Mouse (Mus musculus): ENCODE results near the gene Atg9a.
A peak's percentile ranks its signal among the peaks of the same experiment; 100 is the strongest.

Gene Atg9a

DNA sequence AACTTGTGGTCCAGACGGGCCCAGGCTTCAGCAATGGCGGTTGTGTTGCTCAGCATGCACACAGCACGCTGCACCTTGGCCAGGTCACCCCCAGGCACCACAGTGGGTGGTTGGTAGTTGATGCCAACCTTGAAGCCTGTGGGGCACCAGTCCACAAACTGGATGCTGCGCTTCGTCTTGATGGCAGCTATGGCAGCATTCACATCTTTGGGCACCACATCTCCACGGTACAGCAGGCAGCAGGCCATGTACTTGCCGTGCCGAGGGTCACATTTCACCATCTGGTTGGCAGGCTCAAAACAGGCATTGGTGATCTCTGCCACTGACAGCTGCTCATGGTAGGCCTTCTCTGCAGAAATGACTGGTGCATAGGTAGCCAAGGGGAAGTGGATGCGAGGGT is 23.8 kb upstream of the Atg9a start:
- DNase-seq (ENCODE audit: low spot score in 2 of 2), result no peak

- no peak for DNase-seq (ENCODE audit: low spot score in 2 of 2)
These were observed 22.9 kb upstream of the Atg9a start for GRCm38 (mm10) chr1:75214886-75215285.

DNA sequence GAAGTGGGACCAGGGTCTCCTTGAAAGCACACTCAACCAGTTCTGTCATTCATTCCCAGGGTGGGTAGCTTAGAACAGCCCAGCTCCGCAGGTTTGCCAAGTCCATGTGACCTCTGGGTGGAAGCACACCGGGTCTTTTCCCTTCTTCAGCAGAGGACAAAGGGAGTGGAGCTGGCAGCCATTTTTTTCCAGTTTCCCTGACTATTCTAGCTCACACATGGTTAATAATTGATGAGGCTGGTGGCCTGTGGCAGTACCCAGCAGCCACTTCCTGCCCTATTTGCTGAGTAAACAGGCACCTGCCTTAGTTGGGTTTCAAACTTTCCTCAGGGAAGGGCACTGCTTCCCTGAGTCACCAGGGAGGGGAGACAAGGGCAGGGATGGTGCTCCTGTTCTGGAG is 22.4 kb upstream of the Atg9a start:
- DNase-seq (ENCODE audit: low spot score in 2 of 2), result no peak

GRCm38 (mm10) chr1:75213096-75213495 is 21.1 kb upstream of the Atg9a start:
- no peak for DNase-seq (ENCODE audit: low spot score in 2 of 2)

- DNase-seq (ENCODE audit: low spot score in 2 of 2), result no peak
These were observed 20.5 kb upstream of the Atg9a start for GRCm38 (mm10) chr1:75212542-75212941.

DNA sequence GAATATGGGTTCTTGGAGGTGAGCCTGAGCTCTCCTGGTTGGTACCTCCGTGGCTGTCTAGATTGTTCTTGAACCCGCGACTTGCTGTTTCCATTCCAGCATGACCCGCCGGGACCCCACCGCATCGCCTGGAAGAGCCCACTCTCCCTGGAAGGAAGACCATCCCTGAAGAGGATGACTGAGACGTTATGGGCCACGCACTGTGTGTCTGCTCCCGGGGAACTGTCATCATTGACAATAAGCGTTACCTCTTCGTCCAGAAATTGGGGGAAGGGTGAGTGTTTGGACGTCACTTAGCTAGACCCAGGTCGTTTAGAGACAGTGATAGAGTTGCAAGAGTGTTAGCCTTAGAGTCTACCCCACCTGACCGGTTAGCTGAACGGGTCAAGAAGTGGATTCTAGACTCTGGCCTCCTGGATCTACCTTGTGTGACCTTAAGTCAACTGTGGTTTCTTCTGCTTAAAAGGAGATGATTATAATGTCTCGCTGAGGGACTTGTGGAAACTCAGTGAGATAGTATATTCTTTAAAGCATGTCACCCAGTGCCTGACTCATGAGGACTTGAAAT is 19.2 kb upstream of the Atg9a start:
- DNase-seq (ENCODE audit: low spot score in 2 of 2), result no peak

GRCm38 (mm10) chr1:75210136-75211087 is 18.4 kb upstream of the Atg9a start, which contains the start of the genes Glb1l and Stk16:
Gene Glb1l, minus strand, starts transcription at chr1:75210813.
Gene Stk16, plus strand, starts transcription at chr1:75210838.
- peak; percentile 95 to 96 for DNase-seq (ENCODE audit: low spot score in 2 of 2)

GRCm38 (mm10) chr1:75208967-75209678 is 17.1 kb upstream of the Atg9a start:
- peak in 1 of 2 experiments; percentile 21 for DNase-seq (ENCODE audit: low spot score in 2 of 2)

- no peak for DNase-seq (ENCODE audit: low spot score in 2 of 2)
These were observed 9.2 kb upstream of the Atg9a start for GRCm38 (mm10) chr1:75201236-75201635.

DNA sequence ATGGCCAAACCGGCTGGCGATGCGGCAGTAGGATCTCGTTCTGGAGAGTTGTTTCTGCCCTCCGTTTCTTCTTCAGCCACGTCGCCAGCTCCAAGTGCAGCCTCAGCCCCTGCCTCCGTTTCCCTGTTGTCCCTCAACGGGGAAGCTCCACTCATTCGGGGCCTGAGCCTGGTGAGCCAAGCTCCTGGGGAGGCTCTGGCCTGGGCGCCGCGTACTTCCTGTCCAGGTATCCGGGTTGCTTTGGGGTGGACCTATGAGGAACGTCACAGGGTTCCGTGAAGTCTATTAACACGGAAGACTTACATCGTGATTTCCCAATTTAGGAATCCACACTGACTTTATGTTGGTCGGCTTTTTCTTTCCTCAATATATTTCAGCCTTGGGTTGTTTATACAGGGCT is 456 bp upstream of the Atg9a start:
- peak; percentile 19 to 36 for DNase-seq (ENCODE audit: low spot score in 2 of 2)

DNA sequence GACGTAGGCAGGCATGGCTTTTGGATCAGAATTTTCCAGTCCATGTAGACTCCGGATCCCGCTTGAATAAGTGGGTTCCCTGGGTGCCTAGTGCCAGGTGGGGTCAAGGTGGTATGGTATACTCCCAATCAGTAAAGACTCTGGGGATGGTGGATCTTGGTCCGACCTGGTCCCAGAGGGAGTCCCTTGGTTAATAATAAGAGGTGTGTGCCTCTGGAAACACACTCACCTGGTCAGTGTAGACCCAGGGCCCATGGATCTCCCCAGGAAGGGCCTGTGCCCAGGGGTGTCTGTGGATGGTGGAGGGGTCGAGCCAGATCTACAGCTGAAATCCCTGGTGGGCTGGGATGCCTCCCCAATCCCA is 756 bp downstream of the Atg9a start:
- DNase-seq (ENCODE audit: low spot score in 2 of 2), result no peak

GRCm38 (mm10) chr1:75190577-75190976 is 1.4 kb downstream of the Atg9a start:
- DNase-seq (ENCODE audit: low spot score in 2 of 2), result no peak

DNA sequence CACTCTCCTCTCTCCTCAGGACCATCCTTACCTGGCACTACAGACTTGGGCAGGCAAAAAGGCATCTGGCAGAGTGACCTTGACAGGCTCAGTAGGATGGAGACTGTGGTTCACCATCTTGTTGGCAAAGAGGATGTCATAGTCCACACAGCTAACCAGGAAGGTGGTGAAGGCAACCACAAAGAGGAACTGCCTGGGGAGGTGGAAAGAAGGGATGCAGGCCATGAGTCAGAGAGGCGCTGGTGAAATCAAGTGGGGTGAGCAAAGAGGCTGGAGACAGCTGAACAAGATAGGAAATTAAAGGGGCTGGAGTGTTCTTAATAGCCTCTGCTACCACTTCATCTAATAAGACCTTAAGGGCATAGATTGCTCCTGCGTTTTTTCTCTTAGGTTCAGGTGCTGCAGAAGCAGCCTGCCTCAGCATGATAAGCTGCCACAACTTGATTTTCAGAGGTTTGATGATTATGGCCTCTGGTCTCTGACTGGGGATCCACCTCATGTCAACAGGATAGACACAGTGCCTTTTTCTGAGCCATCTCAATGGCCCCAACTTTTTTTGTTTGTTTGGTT is 4.0 kb downstream of the Atg9a start:
- DNase-seq (ENCODE audit: low spot score in 2 of 2), result no peak

- DNase-seq (ENCODE audit: low spot score in 2 of 2), result no peak
These were observed 4.9 kb downstream of the Atg9a start for GRCm38 (mm10) chr1:75187126-75187525.

DNA sequence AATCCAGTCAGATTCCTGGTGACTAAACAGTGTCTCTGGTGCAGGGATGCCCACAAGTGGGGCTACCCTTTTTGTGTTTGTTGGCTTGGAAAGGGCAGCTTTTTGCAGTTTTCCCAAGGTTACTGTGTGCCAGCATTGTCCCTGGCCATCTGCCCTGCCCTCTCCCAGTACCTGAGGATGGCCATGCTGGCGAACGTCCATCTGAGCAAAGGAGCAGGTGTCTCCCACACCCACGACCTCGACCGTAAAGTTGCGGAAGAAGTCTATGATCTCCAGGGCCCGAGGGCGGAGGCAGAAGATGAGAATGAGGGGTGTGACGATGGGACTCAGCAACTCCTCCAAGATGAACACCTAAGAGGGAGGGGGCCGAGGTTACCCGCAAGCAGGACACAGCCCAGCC is 6.5 kb downstream of the Atg9a start:
- DNase-seq (ENCODE audit: low spot score in 2 of 2), result no peak

DNA sequence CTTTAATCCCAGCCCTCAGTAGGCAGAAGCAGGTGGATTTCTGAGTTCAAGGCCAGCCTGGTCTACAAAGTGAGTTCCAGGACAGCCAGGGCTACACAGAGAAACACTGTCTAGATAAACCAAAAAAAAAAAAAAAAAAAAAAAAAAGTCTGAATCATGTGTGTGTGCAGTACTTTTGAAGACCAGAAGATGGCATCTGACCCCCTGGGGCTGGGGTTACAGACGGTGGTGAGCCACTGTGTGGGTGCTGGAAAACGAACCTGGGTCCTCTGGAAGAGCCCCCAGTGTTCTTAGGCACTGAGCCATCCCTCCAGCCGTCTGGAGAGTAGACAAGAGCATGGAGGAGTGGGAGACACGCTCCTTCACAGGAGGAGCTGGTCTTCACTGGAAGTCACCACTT is 9.8 kb downstream of the Atg9a start:
- DNase-seq (ENCODE audit: low spot score in 2 of 2), result no peak

GRCm38 (mm10) chr1:75181377-75181870 is 10.6 kb downstream of the Atg9a start:
- DNase-seq (ENCODE audit: low spot score in 2 of 2), result no peak

DNA sequence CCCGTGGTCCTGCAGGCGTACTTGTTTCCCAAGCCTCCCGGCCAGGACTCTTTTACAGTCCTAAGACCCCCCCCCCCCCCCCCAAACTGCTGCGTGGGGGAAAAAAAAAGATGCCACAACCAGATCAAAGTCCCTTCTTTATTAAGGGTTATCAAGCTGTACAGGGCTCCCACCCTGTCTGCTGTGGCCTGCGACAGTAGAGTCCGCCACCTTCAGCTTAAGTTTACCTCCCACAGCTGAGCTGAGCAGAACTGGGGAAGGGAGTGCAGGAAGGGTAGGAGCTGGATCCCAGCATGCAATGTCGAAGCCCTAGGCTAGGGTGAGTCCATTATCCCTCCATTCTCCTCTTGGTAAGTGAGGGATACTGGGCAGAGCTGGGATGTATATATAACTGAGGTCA is 11.3 kb downstream of the Atg9a start:
- DNase-seq (ENCODE audit: low spot score in 2 of 2), result no peak

DNA sequence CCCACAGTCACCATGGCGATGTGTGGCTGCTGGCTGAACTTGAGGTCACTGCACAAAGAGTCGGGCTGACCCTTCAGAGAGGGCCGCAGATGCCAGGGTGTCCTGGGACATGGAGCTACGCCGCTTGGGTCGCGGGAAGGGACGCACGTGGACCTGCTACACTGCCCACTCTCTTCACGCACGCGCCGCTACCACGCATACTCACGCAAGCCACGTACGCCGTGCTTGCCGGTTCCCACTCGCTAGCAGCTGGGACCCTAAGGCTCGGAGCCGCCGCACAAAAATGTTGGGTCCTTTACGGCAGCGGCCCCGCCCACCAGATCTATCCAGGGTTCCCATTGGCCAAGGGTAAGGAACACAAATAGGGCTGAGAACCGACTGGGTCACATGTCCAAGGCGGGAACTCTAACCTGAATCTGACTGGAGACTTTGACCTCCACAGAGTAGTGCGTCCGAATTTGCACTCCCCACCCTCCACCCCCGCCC is 11.8 kb downstream of the Atg9a start, which contains the start of gene Abcb6:
Gene Abcb6, minus strand, starts transcription at position 288 of the 486 bp plus-strand sequence.
- DNase-seq (ENCODE audit: low spot score in 2 of 2), result peak; percentile 72 to 79

- peak; percentile 3 to 7 for DNase-seq (ENCODE audit: low spot score in 2 of 2)
These were observed 12.5 kb downstream of the Atg9a start for GRCm38 (mm10) chr1:75179334-75180104.

Data from natural killer cell, adult 2 months (primary cell).